Mouse (Mus musculus) urinary bladder, adult 2 months (tissue): Measurements from ENCODE around the gene Nr5a2. TPM values are rescaled to one million over a fixed set of nuclear protein-coding genes. Genes with fewer than 3 reads are reported as not detected.
A peak's percentile ranks its signal among the peaks of the same experiment; 100 is the strongest.

Experiments used
- DNase-seq: peaks from one replicate; pipeline ENCODE4 v3.0.0; 2022; ENCODE audit warnings: low spot score
- polyA plus RNA-seq: library from polyadenylated mRNA; depleted of rRNA; stranded (reverse); fragments of >200 nt; gene quantifications from 2 replicates; pipeline ENCODE4 v1.2.3, GENCODE M21; 2012

The Nr5a2 gene
- polyA plus RNA-seq, 1 experiment: 1.3 TPM

DNA sequence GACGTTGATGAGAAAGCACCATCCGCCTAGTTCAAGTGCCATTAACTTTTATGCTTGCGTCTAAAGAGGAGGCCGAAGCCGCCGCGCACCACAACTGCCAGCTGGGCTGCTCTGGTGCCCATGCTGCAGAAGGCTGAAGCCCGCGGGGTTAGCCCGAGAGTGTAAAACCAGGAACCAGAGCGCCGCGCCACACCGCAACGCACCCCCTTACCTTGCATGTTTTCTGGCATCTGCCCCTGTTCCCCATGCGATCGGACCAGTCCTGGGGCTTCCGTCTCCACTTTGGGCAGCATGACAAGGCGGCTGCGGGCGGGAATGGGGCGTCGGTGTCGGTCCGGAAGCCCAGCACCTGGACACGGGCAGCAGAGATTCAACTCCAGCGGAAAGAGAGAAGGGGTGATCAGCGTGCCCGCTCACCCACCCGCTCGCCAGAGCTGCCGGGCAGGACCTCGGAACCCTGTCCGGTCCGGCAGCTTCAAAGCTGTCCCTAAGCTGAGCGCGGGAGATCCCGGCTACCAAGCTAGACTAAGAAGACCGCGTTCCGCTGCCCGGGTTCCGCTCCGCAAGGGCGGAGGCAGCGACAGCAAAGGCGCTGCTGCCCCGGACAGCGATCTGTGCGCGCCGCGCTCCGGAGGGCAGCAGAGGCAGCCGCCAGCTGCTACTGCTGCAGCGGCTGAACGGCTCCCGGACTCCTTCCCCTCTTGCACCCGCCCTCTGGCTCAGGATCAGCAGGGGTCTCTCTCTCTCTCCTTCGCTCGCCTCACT lies 11.6 kb downstream of the Nr5a2 start:
- DNase-seq: peak; percentile 31

DNA sequence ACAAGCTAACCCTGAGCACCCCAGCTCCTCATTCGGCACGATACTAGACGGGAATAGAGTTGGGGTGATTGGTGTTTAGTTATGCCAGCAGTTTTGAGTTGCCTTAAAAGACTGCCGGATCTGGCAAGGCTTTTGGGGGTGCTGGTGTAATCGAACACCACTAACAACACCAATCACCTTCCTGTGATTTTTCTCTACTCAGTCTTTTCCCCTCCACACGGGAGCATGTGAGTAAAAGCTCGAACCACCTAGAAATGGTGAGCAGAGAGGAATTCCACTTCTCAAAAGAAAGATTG lies 12.2 kb downstream of the Nr5a2 start:
- no peak for DNase-seq

DNA sequence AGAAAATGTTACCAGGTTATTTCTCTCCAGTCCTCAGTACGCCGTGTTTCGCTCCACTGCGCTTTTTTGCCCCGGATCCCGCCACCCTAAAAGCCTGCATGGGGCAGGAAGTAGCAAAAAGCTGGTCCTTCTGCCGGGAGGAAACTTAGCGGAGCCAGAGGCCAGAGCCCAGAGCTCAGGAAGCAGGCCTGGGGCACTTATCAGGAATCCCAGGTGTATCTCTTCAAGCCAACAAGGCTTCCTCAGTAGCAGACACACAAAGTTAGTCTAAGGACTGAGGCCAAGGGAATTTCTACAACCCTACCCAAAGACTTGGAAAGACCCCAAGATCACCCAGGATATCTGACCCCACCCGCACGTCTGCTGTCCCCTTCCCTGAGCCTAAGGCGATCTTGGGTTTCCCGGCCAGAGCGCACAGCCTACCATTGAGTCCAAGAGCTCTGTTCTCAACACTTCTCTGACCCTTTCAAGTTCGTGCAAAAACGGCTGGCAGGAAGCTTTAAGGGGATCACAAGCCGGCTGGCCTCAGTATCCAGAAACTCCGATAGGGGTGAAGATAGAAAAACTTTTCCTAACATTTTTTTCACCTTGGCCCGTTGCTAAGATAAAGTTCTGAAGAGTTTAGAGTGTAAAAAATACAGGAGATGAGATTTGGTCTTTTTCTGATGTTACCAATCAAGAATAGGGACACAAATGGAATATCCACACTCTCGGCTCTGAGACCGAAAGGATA lies 12.7 kb downstream of the Nr5a2 start:
- DNase-seq: no peak

DNA sequence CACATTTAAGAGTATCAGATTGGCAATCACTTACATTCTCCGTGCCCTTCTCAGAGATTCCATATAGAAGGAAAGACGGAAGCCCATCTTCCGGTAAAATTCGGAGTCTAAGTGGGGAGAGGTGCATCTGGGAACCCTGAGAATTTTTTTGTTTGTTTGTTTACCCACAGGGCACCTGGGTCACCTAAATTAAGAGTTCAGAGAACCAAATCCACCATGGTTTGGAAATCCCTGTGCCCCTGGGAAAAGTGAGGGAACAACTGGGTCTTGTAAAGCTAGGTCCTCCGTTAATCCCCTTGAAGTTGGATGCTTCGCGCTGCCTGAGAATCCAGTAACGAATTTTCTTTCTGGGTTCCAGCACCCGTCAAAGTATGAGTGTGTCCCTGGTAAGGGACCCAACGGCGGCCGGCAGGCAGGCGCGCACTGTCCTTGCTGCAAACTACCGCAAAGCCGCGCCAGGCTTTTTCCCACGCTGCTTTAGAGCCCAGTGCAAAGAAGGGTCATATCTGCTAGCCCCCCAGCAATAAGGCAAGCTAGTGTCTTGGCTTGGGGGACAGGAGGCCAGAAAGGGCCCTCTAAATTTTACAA lies 13.3 kb downstream of the Nr5a2 start:
- DNase-seq: no peak

DNA sequence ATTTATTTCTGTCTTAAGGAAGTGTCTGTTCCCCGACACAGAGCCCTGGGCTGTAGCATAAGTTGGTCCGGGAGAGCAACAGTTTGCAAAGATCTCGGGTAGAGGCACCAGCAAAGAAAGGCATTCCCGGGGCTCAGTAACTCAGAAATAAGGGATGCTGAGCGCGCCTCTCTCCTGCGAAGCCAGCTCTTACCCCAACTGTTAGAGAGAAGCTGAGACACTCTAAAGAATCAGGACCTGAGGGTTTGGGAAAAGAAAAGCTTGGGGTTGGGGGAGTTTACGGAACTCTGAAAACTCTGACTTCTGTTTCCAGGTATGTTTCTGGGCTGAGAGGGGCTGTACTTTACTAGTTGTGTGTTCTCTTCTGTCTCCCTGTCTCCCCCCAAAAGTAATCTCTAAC lies 13.8 kb downstream of the Nr5a2 start:
- no peak for DNase-seq

DNA sequence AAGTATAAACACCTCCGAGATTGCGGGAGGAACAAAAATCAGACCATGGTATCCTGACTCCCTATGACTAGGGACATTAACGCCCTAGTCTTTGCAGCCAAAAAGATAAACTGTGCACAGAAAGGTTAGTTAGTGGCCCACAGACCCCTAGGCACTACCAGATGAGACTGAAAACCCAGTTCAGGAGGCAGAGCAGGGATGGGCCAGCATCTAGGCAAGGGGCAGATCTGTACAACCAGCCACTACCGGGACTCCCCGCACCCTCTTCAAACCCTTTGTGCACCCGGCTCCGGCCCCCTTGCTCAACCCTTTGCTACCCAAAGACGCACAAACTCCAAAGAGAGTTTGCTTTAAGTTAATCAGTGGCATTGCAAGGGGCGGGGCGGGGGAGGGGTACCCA lies 14.4 kb downstream of the Nr5a2 start:
- DNase-seq: no peak

DNA sequence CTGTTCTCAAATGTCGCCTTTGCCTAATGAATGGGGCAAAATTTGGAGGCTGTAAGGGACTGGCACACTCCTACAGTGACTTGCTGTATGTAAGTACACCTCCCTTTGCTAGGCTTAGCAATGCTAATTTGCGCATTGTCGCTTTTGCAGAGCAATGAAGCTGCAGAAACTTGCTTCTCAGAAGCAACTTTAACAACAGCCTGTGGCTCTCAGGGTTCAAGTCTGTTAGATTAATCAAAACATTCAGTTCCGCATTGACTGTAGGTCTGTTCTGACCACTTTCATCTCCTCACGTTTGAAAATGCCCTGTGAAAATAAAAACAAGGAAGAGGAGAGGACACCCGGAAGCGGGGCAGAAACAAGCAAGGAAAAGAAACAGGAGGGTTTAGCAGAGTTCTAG lies 14.8 kb downstream of the Nr5a2 start:
- no peak for DNase-seq

DNA sequence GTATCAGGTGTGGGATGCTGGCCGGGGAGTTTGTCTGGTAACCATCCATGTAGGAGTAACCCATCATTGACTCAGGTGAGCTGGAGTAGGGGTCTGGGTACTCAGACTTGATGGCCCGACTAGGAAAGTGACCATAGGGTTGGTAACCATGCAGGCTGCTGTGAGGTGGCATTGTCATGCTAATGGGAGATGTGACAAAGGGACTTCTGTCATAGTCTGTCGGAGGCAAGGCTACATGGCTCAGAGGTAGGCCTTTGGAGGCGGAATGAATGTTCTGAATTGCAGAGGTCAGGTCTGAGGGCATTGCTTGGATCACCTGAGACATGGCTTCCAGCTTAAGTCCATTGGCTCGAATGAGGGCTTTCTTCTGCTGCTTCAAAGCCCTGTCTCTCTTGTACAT lies 19.6 kb downstream of the Nr5a2 start:
- no peak for DNase-seq

DNA sequence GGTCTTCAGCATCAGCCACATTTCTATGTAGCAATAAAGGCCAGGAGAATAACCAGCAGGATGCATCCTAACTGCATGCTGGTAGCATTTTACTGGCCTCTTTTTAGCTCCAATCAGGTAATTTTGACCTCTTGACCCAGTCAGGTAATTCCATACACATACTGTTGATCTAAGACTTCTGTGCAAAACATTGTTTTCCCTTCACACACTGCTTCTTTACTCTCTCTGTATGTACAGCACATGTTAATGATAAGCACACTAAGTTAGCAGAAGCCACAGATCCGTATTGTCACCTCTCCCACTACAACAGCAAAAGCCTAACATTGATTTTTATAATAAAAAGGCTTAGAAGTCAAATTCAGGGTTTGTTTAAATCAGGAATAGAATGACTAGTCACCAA lies 21.0 kb downstream of the Nr5a2 start:
- DNase-seq: no peak

DNA sequence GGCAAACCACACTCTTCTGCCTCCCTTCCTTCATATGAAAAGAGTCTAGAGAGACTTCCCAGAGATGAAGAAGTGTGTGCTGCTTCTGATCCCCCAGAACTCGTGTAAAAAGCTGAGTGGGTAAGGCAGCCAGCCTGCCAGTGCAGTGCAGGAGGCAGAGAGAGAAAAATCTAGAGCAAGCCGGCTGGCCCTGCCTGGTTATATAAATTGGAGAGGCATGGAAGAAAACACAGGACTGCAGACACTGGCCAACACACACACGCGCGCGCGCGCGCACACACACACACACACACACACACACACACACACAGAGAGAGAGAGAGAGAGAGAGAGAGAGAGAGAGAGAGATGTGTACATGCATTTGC lies 24.3 kb downstream of the Nr5a2 start:
- DNase-seq: no peak

DNA sequence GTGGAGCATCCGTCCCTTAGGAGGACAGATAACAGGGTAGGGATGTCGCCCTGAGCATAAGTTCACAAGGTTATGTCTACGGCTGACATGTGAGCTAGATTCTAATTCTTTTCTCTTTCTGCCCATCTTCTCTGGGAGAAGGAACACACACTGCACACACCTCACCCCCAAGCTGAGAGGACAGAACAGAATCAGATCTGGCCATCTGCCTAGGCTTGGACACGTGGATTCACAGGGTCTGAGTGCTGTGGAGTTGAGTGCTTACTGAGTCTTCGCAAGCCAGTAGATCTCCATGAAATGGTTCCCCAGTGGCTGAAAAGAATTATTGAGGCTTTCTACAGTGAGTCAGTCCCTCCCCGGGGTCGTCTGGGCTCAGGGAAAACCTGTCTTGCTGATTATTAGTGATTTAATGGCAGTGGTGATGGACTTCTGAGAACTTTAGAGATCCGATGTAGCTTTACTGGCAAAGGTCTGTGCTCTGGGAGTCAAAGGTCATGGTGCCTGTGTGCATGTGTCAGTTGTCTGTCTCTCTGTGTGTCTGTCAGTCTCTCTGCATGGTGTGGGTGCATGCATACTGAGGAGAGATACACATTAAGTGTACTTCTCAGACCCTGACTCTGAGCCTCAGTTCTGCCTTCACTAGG lies 24.8 kb downstream of the Nr5a2 start:
- DNase-seq: no peak

DNA sequence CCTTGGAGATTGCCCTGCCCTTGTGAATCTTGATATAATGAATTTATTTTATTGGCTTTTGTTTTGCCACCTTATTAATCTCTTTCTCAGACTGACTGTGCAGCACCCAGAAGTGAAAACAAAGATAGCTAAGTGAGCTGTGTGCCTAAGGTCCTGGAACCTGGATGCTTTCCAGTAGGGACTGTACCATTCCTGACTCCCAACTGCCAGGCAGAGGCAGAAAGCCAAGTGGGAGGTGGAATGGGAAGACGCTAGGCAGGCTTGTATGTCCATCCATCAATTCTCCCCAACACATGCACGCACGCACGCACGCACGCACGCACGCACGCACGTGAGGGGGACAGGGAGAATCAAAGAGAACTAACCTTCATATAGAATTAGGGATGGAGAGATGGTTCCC lies 26.2 kb downstream of the Nr5a2 start:
- no peak for DNase-seq

DNA sequence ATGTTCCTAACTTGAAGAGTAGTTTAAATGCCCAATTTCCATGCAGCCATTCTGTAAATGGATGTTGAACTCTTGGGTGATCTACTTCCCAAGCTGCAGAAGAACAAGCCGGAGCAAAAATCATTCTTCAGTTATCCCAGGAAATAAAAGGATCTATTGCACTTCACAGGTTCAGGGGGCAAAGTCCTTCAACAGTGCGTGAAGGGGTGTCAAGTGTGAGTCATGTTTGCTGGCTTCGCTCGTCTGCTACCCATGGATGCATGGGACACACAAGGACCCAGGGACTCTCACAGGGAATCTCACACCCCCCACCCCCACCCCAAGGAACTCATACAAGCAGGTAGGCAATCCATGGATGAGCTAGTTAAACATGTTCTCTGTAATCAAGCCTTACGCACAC lies 29.2 kb downstream of the Nr5a2 start:
- no peak for DNase-seq

DNA sequence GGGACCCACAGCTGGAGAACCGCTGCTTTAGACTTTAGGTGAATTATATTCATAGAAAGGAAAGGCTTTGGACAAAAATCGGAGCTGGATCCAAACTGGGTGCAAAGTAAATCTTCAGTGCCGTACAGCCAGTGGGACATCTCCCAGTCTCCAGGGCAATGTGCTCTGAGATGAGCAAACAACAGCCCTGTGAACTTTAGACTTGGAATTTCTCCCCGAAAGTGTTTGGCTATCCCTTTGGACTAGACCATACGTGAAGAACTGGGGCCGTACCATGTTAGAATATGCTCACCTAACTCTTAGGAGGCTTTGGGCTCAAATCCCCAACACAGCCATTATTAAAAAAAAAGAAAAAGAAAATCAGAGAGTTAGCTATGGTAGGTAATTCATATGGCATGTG lies 30.5 kb downstream of the Nr5a2 start:
- no peak for DNase-seq

DNA sequence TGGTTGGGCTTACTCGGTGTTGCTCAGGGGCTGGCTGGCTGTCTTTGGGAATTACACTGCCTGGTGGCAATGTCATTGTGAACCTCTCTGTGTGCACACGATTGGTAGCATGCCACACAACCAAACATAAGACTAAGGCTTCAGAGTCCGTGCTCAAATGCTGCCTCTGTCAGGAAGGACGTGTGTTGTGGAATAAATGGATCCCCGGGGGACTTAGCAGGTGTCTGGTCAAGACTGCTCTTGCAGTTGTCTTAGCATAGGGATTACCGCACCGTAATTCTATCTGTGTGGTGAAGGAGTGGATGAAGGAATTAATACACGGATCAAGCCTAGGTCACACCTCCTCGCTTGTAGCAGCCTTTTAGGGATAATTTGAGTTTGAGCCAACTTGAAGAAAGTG lies 32.8 kb downstream of the Nr5a2 start:
- no peak for DNase-seq

DNA sequence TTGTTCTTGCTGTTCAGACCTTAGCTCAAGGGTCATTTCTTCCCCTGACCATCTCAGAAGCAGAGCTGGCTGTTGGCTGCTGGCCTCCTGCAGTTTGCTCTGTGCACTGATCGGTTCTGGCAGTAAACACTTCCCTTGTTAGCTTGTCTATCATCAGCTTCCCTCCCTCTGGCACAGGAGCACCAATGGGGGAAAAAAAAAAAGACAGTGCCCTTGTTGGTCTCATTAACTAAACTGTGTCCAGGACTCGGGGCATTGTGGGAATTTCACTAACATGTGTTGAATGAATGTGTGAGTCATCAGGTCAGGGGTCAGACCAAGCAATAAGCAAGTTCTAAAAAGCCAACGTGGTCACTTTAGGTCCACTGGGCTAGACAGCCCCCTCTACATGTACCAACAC lies 34.2 kb downstream of the Nr5a2 start:
- DNase-seq: no peak

DNA sequence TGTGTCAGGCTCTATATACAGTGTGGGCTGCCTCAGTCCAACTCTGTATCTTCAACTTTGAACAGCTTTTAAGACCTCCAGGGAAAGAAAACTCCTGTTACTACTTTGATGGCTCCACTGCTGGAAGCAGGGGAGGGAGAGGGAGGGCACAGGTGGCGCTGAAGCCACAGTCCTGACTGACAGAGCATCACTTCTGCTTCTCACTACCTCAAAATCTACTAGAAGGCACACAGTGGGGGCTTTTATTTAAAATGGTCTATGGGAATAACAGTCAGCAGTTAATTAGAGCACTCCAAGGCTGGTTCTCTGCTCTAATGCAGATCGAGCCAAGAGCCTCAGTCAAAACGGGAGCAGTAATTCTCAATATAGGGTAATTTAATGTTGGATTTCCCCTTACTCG lies 40.2 kb downstream of the Nr5a2 start:
- no peak for DNase-seq

DNA sequence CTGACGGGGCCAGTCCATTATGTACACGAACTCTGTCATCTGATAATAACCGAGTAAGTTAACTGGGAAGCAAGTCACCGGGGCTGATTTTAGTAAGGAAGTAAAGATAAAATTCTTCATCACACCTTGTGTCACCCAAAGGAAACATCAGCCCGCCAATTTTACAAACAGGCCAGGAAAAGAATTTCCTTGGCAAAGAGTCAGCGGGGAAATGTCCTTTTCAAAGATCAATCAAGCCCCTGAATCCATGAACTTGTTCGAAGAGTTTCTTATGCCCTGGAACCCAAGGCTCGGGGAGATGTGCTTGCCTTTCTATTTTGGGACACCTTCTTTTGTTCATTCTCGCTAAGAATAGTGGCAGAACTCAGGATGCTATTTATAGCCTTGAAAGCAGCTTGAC lies 41.5 kb downstream of the Nr5a2 start:
- DNase-seq: no peak

DNA sequence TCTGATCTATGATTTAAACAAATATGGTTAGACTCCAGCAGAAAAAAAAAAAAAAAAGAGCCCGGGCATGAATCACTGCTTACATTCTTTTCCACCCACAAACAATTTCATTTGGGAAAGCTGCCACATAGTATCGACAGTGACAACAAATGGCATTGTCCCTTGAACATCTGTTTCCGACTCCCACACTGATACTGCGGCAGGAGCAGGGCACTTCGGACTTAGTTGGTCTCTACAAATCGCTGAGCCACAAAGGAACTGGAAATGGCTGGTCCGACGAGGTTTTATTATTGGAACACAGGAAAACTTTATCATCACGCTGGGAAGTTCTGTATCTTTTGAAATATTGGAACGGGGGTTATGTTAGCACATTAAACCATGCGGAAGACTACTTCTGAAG lies 44.8 kb downstream of the Nr5a2 start:
- no peak for DNase-seq

DNA sequence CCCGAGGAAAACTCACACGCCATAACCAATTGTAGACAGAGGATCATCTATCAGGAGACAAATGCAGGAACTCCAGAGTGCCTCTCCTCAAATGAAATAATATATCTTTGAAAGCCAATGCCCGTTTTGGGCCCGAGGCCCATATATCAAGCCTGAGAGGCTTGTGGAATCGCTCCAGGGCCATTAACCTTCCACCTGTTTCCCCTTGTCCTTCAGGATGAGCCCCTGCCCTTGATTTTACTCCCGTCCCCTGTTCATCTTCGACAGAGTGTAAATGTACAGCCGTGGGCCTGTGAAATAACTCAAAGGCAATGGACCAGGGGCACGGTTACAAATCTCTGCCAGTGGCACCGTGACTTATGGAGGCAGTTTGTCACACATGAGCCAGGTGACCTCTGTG lies 48.3 kb downstream of the Nr5a2 start:
- no peak for DNase-seq

DNA sequence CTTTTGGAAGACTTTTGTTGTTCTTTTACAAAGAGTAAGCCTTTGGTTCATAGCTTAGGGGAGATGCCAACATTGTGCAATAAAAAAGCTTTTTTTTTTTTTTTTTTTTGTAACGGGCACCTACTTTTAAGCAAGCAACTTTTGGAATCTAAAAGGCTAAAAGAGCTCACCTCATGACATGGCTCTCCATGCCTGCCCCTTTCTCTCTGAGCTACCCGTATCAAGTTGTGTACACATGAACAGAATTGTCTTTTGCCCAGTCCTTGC lies 48.7 kb downstream of the Nr5a2 start:
- DNase-seq: no peak

DNA sequence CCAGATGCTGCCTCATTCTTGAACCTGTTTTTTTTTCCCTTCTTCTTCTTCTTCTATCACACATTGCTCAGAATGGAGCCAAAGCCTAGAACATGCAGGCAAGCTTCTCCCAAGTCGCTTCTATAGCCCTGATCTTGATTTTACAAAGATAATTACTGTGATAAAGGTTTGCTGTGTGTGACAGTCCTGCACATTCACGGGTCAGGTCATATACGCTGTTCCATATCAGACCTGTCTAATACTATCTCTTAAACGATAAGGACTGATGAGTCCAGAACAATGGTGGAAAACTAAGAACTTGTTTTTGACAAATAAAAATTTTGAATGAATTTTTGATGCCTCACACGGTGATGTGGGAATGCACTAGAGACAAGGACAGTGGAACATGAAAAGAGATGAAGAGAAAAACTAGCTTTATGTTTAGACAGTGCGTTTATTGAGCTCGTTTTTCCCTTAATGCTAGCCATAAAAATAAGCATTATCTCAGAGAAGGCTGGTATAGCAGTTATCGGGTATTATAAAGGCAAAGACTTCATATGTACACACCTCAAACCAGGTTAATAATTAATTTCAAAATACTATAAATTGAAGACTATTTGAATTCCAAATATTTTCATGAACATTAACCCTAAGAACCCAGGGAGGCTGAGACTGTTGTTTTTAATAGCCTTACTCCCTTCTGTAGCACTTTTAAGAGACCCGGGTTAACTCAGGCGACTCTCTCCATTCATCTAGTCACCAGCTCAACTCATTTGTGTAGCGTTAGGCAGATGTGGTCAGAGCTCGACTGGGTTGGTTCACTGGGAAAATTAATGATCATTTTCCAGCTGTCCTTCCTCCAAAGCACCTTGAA lies 49.3 kb downstream of the Nr5a2 start:
- no peak for DNase-seq
